Mouse (Mus musculus): ENCODE measurements around the gene Coq10a. TPM values are rescaled to one million over a fixed set of nuclear protein-coding genes. Genes with fewer than 3 reads are reported as not detected.
A peak's percentile ranks its signal among the peaks of the same experiment; 100 is the strongest.
"Not testable (repeated sequence)": the region's sequence is repeated elsewhere in the genome, so short reads cannot be mapped to it uniquely, and the experiment has no call there.

Coq10a gene
- total and polyA plus RNA-seq, 3 experiments: 44.2 to 77.1 (median 72.2) TPM

DNA sequence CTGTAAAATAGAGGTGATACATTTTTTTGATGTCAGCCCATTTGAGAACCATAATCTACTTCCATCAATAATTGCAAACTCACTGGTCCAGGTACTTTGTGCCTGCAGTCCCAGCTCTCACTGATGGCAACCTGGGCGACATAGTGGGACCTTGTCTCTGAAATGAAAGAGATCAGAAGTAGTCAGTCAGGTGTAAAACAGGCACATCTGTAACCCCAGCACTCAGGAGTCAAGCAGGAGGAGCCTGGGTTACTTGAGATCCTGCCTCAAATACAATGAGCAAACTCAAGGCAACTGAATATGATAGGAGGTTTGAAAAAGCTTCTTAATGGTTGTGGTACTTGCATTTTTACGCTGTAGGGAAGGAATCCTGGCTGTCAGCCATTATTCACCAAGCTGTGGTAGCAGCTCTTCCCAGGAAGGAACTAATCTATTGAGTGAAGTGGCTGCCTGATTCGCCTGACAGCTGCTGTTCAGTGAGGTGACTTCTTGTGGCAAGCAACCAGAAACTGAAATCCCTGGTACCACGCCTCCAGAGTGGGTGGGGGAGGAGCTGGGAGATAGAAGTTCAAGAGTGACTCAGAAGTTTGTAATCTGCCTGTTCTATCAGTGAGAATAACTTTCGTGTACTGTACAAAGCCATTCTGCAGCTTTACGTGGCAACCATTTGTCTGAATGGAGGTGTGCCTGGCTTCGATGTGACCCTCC lies 24.1 kb downstream of the Coq10a start:
- DNase-seq: peak; percentile 92

DNA sequence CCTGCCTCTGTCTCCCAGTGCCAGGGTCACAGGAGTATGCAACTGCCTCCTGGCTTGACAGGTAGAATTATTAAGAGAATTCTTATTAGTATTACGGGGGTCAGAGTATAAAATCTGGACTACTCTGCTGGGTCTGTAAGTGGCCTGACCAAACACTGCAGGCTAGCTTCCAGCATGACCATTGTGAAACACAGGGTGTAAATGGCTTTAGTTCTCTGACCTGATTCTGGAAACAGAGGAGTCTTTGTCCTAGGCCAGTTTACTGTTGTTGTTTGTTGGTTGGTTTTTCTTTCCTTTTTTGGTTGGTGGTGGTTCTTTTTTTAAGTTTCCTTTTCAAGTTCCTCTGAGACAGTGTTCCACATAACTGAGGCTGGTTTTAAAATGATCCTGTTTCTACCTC lies 25.4 kb downstream of the Coq10a start:
- DNase-seq: no peak

DNA sequence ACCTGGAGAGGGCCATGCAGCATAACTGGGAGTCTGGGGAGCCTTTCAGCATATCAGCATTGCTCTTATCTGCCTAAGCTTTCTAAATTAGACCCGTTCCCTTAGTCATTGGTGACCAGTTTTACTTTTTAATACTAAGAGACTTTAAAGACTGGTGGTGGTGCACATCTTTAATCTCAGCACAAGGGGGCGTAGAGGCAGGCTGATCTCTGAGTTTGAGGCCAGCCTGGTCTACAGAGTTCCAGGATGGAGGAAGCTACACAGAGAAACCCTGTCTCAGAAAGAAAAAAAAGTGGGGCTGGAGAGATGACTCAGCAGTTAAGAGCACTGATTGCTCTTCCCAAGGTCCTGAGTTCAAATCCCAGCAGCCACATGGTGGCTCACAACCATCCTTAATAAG lies 28.5 kb downstream of the Coq10a start:
- no peak for DNase-seq

DNA sequence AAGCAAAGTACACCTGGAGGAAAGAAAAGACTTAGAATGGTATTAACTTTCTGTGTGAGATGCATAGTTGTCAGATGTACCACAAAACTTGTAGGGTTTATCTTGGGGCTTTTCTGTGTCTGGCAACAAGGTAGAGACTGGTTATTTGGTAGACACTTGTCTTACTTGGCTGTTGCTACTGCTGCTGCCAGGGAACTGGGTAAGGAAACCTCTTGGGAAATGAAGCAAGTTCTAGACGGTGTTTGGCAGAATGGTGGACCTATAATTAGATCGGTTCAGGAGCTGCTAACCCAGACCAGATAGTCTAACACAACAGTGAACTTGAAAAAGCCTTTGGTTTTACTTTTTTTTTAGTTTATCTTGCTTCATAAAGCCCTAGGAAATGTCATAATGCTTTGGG lies 29.8 kb downstream of the Coq10a start:
- no peak for DNase-seq

DNA sequence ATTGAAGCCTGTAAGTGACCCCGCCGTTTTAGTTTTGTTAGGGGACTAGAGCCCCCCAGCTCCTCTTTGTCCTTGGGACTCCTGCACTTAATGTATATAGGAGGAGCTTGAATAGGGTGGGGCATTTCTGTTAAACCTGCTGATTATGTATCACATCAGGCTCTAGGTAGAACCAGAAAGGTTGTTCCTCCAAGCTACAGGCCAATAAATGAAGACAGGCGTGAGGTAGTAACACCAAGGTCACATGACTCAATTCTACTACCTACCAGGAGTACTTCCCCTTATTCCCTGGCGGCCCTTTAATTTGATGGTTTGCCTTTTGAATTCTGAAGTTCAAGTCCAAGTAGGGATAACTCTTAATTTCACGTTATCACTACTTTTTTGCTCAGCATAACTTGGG lies 30.4 kb downstream of the Coq10a start:
- no peak for DNase-seq

DNA sequence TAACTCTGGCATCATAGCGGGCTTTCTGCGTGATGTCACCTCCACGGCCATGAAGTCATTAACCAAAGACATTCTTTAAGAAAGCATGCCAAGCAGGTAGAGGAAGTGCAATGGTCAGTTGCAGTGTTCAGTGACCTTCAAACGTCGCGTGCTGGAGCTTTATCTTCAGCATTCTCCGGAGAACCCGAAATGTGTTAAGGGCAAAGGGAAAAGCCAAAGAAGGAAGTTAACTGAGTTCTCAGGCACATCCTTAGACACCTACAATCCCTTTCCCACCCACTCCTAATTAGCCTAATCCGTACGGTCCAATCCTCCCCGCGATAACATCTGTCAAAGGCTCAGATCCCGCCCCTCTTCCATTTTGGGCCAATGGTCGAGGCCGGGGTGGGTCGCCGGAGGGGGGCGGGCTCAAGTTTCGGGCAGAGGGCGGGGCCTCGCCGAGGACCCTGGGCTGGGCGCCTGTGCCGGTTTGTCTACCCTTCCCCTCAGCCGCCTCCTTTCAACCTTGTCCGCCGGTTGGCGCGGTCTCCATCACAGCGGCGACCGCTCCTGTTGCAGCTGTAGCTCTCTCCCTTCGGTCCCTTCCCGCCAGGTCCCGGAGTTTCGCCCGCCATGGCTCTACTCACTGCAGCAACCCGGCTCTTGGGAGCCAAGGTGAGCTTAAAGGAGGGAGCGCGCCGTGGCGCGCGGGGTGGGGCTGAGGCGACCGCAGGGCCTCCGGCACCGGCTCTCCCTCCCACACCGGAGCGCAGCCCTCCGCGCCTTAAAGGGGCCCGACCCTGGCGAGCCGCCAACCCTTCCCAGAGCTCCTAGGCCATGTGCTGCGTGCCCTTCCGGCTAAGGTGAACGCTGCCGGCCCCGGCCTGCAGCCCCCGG lies 31.3 kb downstream of the Coq10a start, which contains the start of gene Cs:
Cs (plus strand) TSS at position 429 of the 876 bp plus-strand sequence.
- DNase-seq: peak; percentile 98

DNA sequence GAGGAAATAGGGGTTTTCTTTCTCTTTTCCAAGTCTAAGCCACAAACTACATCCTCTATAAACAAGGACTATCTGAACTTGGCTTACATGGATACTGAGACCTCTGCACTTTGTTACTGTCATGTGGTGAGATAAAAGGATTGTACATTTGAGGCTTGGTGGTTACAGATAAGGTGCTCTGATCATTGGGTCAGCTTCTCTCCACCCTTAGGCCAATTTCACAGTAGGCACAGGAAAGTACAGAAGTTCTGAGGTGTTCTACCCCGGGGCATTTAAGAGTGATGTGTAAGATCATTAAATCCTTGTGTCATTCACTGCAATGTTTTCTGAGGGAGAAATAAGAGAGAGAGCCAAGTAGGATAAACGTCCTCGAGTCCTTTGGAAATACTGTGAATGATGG lies 32.2 kb downstream of the Coq10a start:
- DNase-seq: no peak

DNA sequence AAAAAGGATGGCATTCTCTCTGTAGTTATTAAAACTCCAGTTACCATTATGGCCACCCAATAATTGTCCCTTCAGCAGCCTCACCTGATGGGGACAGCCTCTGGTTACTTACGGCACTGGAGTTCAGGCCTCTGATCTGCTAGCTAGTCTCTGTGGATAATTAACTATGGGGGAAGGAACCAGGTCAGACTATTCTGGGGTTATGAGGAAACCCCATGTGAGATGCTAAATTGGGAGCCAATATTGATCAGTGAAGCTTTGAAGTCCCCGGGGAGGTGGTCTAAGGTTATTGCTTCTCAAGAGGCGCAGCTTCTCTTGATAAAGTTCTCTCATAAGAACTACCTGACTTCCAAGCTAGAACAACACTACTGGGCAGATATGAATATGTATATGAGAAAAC lies 32.6 kb downstream of the Coq10a start:
- DNase-seq: no peak

DNA sequence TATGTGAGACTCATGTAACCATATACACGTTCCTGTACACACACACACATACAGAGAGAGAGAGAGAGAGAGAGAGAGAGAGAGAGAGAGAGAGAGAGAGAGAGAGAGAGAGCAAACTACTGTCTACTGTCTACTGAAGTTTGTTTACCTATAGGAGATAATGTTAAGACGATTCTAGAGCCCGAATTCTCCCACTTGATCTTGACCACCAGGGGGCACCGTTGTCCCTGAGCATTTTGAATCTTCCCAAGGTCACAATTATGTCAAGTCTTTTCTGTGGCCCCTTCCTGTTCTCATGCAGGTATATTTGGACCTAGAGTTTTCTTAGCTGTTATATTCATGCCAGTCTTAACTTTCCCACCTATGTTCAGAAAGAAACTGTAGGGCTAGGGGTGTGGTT lies 33.2 kb downstream of the Coq10a start:
- peak; percentile 73 for DNase-seq

DNA sequence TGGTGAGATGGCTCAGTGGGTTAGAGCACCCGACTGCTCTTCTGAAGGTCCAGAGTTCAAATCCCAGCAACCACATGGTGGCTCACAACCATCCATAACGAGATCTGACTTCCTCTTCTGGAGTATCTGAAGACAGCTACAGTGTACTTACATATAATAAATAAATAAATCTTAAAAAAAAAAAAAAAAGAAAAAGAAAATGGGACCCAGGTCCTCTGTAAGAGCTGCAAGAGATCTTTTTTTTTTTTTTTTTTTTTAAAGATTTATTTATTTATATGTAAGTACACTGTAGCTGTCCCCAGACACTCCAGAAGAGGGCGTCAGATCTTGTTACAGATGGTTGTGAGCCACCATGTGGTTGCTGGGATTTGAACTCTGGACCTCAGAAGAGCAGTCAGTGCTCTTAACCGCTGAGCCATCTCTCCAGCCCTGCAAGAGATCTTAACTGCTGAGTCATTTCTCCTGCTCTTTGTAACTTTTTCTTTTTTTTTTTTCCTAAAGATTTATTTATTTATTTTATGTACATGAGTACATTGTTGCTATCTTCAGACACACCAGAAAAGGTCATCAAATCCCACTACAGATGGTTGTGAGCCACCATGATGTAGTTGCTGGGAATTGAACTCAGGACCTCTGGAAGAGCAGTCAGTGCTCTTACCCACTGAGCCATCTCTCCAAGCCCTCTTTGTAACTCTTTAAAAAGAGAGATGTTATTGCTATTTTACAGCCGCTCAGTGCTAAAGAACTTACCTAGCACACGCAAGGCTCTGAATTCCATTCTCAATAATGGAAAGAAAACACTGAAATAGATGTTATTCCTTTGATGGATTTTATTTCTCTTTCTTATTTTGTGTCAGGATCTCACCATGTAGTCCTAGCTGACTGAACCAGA lies 36.2 kb downstream of the Coq10a start:
- DNase-seq: not testable (repeated sequence)

DNA sequence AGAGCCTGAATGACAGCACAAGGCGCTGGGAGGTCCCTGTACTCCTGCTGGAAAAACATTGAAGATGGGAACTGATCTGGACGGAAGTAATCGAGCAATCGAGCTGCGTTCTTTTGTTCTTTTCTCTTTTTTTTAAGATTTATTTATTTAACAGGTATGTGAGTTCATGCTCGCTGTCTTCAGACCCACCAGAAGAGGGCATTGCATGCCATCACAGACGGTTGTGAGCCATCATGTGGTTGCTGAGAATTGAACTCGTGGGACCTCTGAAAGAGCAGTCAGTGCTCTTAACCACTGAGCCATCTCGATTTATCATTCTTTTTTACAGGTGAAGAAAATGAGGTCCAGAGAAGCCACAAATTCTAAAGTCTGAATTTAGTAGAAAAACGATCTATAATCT lies 41.2 kb downstream of the Coq10a start:
- no peak for DNase-seq

DNA sequence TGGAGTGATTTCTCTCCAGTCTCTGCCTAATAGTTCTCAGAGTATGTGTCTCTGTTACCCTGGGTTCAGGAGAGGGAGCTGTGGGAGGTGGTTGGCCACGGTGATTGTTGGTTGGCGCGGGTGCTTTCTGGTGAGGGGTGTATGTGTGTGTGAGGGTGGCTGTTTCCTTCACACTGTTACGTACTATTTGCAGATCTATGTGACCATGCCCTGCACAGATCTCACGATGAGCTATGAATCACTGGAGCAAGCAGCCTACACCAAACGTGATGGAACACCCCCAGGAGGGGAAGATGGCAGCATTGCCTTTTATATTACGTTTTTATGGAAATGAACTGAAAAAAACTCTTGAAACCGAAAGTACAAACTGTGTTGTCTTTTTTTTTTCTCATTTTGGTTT lies 42.0 kb downstream of the Coq10a start:
- DNase-seq: no peak

DNA sequence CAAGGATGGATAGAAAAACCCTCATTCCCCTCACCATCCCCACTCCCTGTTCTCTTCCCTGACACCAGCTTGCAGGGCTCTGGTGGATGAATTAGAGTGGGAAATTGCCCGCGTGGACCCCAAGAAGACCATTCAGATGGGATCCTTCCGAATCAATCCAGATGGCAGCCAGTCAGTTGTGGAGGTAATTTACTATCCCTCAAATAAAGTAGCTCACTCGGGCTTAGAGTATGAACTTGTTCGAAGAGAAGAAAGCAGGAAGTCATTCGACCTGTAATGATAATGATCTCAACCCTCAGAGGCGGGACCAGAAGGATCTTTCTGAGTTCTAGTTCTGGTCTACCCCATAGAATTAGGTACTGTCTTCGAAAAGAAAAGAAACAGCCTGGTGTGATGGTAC lies 45.3 kb downstream of the Coq10a start:
- DNase-seq: no peak

DNA sequence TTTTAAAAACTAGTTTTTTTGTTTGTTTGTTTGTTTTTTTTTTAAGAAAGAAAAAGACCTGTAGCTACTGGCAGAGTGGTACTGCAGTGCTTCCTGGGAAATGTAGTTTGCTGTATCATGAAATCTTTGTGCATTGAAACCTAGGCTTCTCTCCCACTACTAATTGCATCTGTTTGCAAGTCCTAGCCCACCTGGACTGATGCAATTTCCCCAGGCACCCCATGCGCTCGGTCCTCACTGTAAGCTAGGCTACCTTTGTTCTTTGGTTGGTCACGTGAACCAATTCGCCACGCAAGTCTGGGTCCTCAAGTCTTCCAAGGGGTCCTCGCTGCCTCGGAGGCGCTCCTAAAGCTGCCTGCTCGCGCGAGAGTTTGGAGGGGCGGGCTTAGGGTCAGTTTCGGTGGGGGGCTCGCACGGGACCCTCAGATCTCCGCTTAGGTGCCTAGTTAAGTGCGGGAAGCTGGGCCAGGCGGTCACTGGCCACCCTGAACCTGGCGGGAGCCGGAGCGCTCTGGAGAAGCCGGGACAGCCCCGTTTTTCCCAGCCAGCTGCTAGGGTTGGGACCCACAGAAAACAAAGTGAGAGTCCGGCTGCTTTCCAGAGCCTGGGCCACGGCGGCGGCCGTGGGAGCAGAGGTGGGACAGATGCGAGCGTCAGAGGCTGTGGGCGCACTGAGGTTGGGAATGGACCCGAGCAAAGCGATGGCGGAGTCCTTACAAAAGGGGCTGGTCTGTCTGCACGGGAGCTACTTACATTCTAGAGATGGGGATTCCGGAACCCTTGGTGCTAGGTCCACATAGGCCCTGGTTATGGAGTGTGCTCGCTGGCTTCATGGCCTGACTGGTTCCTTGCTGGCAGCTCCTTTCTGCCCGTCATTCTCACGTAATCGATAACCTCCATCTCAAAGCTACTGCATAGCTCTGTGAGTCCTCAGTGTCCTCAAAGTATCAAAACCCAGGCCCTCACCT lies 46.4 kb downstream of the Coq10a start, which contains the start of gene Cnpy2:
Cnpy2 (plus strand) TSS at position 319 of the 968 bp plus-strand sequence.
- DNase-seq: peak; percentile 89

DNA sequence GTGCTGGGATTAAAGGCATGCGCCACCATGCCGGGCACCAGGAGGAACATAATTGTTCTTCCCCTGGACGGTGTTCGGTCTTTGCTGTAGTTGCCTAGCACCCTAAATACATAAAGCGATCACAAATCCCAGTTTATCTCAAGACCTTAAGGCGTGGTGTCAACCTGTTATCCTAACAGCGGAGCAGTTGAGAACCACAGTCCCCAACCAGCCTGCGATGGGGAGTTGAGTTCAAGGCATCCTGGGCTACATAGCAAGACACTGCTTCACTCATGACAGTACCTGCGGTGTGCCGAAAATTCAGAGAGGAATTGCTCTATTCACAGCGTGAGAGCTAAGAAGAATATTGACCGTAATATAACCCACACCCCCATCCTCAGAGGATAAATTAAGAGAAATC lies 47.2 kb downstream of the Coq10a start:
- DNase-seq: no peak

DNA sequence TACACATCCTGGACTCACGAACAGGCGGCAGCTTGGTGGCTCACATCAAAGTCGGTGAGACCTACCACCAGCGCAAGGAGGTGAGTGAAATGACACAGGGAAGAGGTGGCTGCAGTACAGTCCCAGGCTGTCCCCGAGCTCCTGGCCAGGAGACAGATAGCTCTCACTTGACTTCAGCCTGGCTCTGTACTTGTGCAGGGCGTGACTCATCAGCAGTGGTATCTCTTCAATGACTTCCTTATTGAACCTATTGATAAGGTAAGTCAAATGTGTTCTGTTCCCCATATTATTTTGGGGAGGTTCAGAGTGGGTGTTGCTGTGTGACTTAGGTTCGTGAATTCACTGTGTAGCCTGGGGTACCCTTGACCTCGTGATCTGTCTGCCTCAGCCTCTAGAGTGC lies 53.2 kb downstream of the Coq10a start:
- DNase-seq: no peak

Small RNA genes lying within 50 kb of the gene (microRNA-seq; reads per million reads assigned to microRNA genes)
- gene Gm25361: 0 reads per million in 2 experiments
- gene Gm26308: 0 reads per million in 2 experiments
- gene Mir6914: 0.44 to 0.83 reads per million in 2 experiments
- gene Mir6915: 0.22 to 1.2 reads per million in 2 experiments

Other genes with a start within 250 kb of the Coq10a start
- 100 to 1,000 TPM in 1 of 2 experiments, 10 to 100 TPM in 1; 99.3 to 124 TPM for gene Rbms2, start 188.7 kb downstream of the Coq10a start, total RNA-seq (2021)
- 118 and 130 TPM in 2 replicates for gene Rbms2, start 188.7 kb downstream of the Coq10a start, polyA plus RNA-seq (2012; rRNA removed)
- gene Gls2, start 174.5 kb downstream of the Coq10a start, total RNA-seq (2021): 1 to 10 TPM; 2.5 to 3.7 TPM
- 3.8 and 7.5 TPM in 2 replicates for gene Gls2, start 174.5 kb downstream of the Coq10a start, polyA plus RNA-seq (2012; rRNA removed)
- 10 to 100 TPM; 14.3 to 17.0 TPM for gene Spryd4, start 157.2 kb downstream of the Coq10a start, total RNA-seq (2021)
- gene Spryd4, start 157.2 kb downstream of the Coq10a start, polyA plus RNA-seq (2012; rRNA removed): 5.8 and 7.4 TPM in 2 replicates
- not detected for gene Mip, start 143.2 kb downstream of the Coq10a start, total RNA-seq (2021)
- not detected in 2 replicates for gene Mip, start 143.2 kb downstream of the Coq10a start, polyA plus RNA-seq (2012; rRNA removed)
- gene Timeless, start 136.9 kb downstream of the Coq10a start, total RNA-seq (2021): 1 to 10 TPM; 4.8 to 7.2 TPM
- gene Timeless, start 136.9 kb downstream of the Coq10a start, polyA plus RNA-seq (2012; rRNA removed): 1.9 and 2.8 TPM in 2 replicates
- gene Apon, start 114.9 kb downstream of the Coq10a start, total RNA-seq (2021): 1 to 10 TPM in 1 of 2 experiments, not detected in 1; 1.5 TPM
- gene Apon, start 114.9 kb downstream of the Coq10a start, polyA plus RNA-seq (2012; rRNA removed): 0.10 and 0.40 TPM in 2 replicates
- gene Apof, start 100.3 kb downstream of the Coq10a start, total RNA-seq (2021): 10 to 100 TPM in 1 of 2 experiments, under 1 TPM in 1; 0.76 to 19.1 TPM
- gene Apof, start 100.3 kb downstream of the Coq10a start, polyA plus RNA-seq (2012; rRNA removed): 11.0 and 25.2 TPM in 2 replicates
- 10 to 100 TPM; 24.0 to 33.5 TPM for gene Stat2, start 98.4 kb downstream of the Coq10a start, total RNA-seq (2021)
- 37.3 and 39.2 TPM in 2 replicates for gene Stat2, start 98.4 kb downstream of the Coq10a start, polyA plus RNA-seq (2012; rRNA removed)
- gene Il23a, start 70.2 kb downstream of the Coq10a start, total RNA-seq (2021): not detected
- gene Il23a, start 70.2 kb downstream of the Coq10a start, polyA plus RNA-seq (2012; rRNA removed): not detected in 2 replicates
- gene Pan2, start 65.7 kb downstream of the Coq10a start, total RNA-seq (2021): 10 to 100 TPM; 13.8 to 18.3 TPM
- 17.2 and 20.4 TPM in 2 replicates for gene Pan2, start 65.7 kb downstream of the Coq10a start, polyA plus RNA-seq (2012; rRNA removed)
- gene Cnpy2, start 46.5 kb downstream of the Coq10a start, total RNA-seq (2021): 100 to 1,000 TPM; 180 to 204 TPM
- gene Cnpy2, start 46.5 kb downstream of the Coq10a start, polyA plus RNA-seq (2012; rRNA removed): 20.1 and 28.6 TPM in 2 replicates
- 100 to 1,000 TPM; 391 to 444 TPM for gene Cs, start 31.3 kb downstream of the Coq10a start, total RNA-seq (2021)
- gene Cs, start 31.3 kb downstream of the Coq10a start, polyA plus RNA-seq (2012; rRNA removed): 315 and 332 TPM in 2 replicates
- 10 to 100 TPM; 48.3 to 59.3 TPM for gene Ankrd52, start 8.1 kb upstream of the Coq10a start, total RNA-seq (2021)
- gene Ankrd52, start 8.1 kb upstream of the Coq10a start, polyA plus RNA-seq (2012; rRNA removed): 44.2 and 53.1 TPM in 2 replicates
- gene Slc39a5, start 32.2 kb upstream of the Coq10a start, total RNA-seq (2021): not detected
- gene Slc39a5, start 32.2 kb upstream of the Coq10a start, polyA plus RNA-seq (2012; rRNA removed): not detected in 2 replicates
- 10 to 100 TPM; 79.3 to 93.8 TPM for gene Nabp2, start 42.5 kb upstream of the Coq10a start, total RNA-seq (2021)
- gene Nabp2, start 42.5 kb upstream of the Coq10a start, polyA plus RNA-seq (2012; rRNA removed): 21.3 and 22.2 TPM in 2 replicates
- gene Rnf41, start 42.7 kb upstream of the Coq10a start, total RNA-seq (2021): 10 to 100 TPM; 39.1 to 41.7 TPM
- gene Rnf41, start 42.7 kb upstream of the Coq10a start, polyA plus RNA-seq (2012; rRNA removed): 24.4 and 28.4 TPM in 2 replicates
- gene Smarcc2, start 90.3 kb upstream of the Coq10a start, total RNA-seq (2021): 100 to 1,000 TPM; 120 to 128 TPM
- 129 and 130 TPM in 2 replicates for gene Smarcc2, start 90.3 kb upstream of the Coq10a start, polyA plus RNA-seq (2012; rRNA removed)
- gene Myl6, start 125.1 kb upstream of the Coq10a start, total RNA-seq (2021): 100 to 1,000 TPM; 786 to 985 TPM
- gene Myl6, start 125.1 kb upstream of the Coq10a start, polyA plus RNA-seq (2012; rRNA removed): 324 and 445 TPM in 2 replicates
- 1 to 10 TPM; 6.2 to 8.3 TPM for gene Myl6b, start 129.7 kb upstream of the Coq10a start, total RNA-seq (2021)
- gene Myl6b, start 129.7 kb upstream of the Coq10a start, polyA plus RNA-seq (2012; rRNA removed): 5.1 and 5.7 TPM in 2 replicates
- 10 to 100 TPM; 26.1 to 32.6 TPM for gene Esyt1, start 156.9 kb upstream of the Coq10a start, total RNA-seq (2021)
- gene Esyt1, start 156.9 kb upstream of the Coq10a start, polyA plus RNA-seq (2012; rRNA removed): 52.8 and 59.6 TPM in 2 replicates
- 10 to 100 TPM; 11.7 to 12.3 TPM for gene Zc3h10, start 178.8 kb upstream of the Coq10a start, total RNA-seq (2021)
- gene Zc3h10, start 178.8 kb upstream of the Coq10a start, polyA plus RNA-seq (2012; rRNA removed): 16.0 and 16.3 TPM in 2 replicates
- 1,000 to 10,000 TPM; 3,028 to 3,144 TPM for gene Rpl41, start 180.3 kb upstream of the Coq10a start, total RNA-seq (2021)
- gene Rpl41, start 180.3 kb upstream of the Coq10a start, polyA plus RNA-seq (2012; rRNA removed): 1,154 and 1,178 TPM in 2 replicates
- gene Pa2g4, start 197.0 kb upstream of the Coq10a start, total RNA-seq (2021): 10 to 100 TPM; 79.7 to 88.2 TPM
- gene Pa2g4, start 197.0 kb upstream of the Coq10a start, polyA plus RNA-seq (2012; rRNA removed): 6.4 and 8.6 TPM in 2 replicates
- gene Erbb3, start 220.7 kb upstream of the Coq10a start, total RNA-seq (2021): 1 to 10 TPM; 2.3 to 3.8 TPM
- gene Erbb3, start 220.7 kb upstream of the Coq10a start, polyA plus RNA-seq (2012; rRNA removed): 1.1 and 1.3 TPM in 2 replicates

Data from adrenal gland, adult 2 months (tissue).